Mouse (Mus musculus) neural tube, embryonic 11.5 days (tissue): ENCODE data around the gene Sdc3. TPM values are rescaled to one million over a fixed set of nuclear protein-coding genes. Genes with fewer than 3 reads are reported as not detected.

Experiments used
- ATAC-seq: fragments of 200-750 bp; cut with Nextera tagmentation; 2 replicates; pipeline ENCODE4 v1.8.0; 2017; ENCODE audit warnings: moderate number of reproducible peaks, mild to moderate bottlenecking, moderate TSS enrichment, moderate library complexity; ENCODE audit not compliant: insufficient read depth, low FRiP score, low TSS enrichment
- DNase-seq: peaks from one replicate; pipeline ENCODE4 v3.0.0-alpha.2; 2015; ENCODE audit warnings: low spot score
- H3K27ac ChIP-seq: fragments of 300-500 bp; sonication (generic); 2 replicates; pipeline ENCODE4 v1.5.1; 2014; ENCODE audit warnings: low read depth, mild to moderate bottlenecking, low read length
- H3K27me3 ChIP-seq: fragments of 300-500 bp; sonication (generic); 2 replicates; pipeline ENCODE4 v1.6.1; 2014; ENCODE audit warnings: mild to moderate bottlenecking, low read length, mixed read lengths; ENCODE audit not compliant: control insufficient read depth, insufficient read depth
- H3K36me3 ChIP-seq: fragments of 300-500 bp; sonication (generic); 2 replicates; pipeline ENCODE4 v1.6.1; 2014; ENCODE audit warnings: mild to moderate bottlenecking, low read length, moderate library complexity, mixed read lengths; ENCODE audit not compliant: control insufficient read depth, insufficient read depth
- H3K4me1 ChIP-seq: fragments of 300-500 bp; sonication (generic); 2 replicates; pipeline ENCODE4 v1.6.1; 2014; ENCODE audit warnings: low read length, mixed read lengths; ENCODE audit not compliant: control insufficient read depth, insufficient read depth
- H3K4me2 ChIP-seq: fragments of 300-500 bp; sonication (generic); 2 replicates; pipeline ENCODE4 v1.6.1; 2014; ENCODE audit warnings: low read depth, mild to moderate bottlenecking, moderate library complexity
- H3K4me3 ChIP-seq: fragments of 300-500 bp; sonication (generic); 2 replicates; pipeline ENCODE4 v1.5.1; 2014; ENCODE audit warnings: low read depth, low read length
- H3K9ac ChIP-seq: fragments of 300-500 bp; sonication (generic); 2 replicates; pipeline ENCODE4 v1.6.1; 2014; ENCODE audit warnings: mild to moderate bottlenecking, low read length
- H3K9me3 ChIP-seq: fragments of 300-500 bp; sonication (generic); 2 replicates; pipeline ENCODE4 v1.6.1; 2016; ENCODE audit warnings: low read length; ENCODE audit not compliant: control insufficient read depth
- WGBS: fragments of 180-500 bp; shearing (Covaris S2); extraction: QIAGEN DNeasy Blood & Tissue Kit; methylation state at CpG from one replicate; pipeline ENCODE4 v1.1.7; 2014; 5-methylcytosine and 5-hydroxymethylcytosine counted together
- polyA plus RNA-seq: library from polyadenylated mRNA; unstranded; fragments of >200 nt; fragmentation: Nextera tagmentation; extraction: Ambion mirVana; gene quantifications from 2 replicates; pipeline ENCODE4 v1.2.1, GENCODE M21; 2014

Sdc3 gene
- polyA plus RNA-seq, 1 experiment from 2014 or later: 23.2 TPM

- Histone ChIP-seq H3K27ac (no peak overlapping the region), H3K4me3 (no peak overlapping the region), H3K9ac (no peak overlapping the region), H3K27me3 (no peaks in the 10 kb centered on the region), H3K4me1 (no peaks in the 10 kb centered on the region), H3K36me3 (peaks cover 9% of the 10 kb centered on the region), H3K9me3 (no peaks in the 10 kb centered on the region), H3K4me2 (no peak overlapping the region)
- WGBS: 81% methylated on average over 2 of the region's 2 CpGs
- ATAC-seq: no peak
- DNase-seq: no peak
These were observed 9.8 kb upstream of the Sdc3 start for GRCm38 (mm10) chr4:130782492-130782891.

- no peaks in the 10 kb centered on the region for H3K27me3 ChIP-seq
- DNase-seq: peak; percentile 60
- H3K4me2 ChIP-seq: no peak overlapping the region
- H3K36me3 ChIP-seq: peaks cover under 1% of the 10 kb centered on the region
- no peaks in the 10 kb centered on the region for H3K4me1 ChIP-seq
- ATAC-seq: no peak
- 37% methylated on average over 4 of the region's 4 CpGs for WGBS
- no peak overlapping the region for H3K4me3 ChIP-seq
- no peak overlapping the region for H3K9ac ChIP-seq
- H3K9me3 ChIP-seq: no peaks in the 10 kb centered on the region
- H3K27ac ChIP-seq: no peak overlapping the region
These were observed 7.6 kb upstream of the Sdc3 start for GRCm38 (mm10) chr4:130784755-130785154.

- ATAC-seq (no peak), DNase-seq (no peak)
- Histone ChIP-seq H3K9ac (no peak overlapping the region), H3K4me1 (peaks cover 5% of the 10 kb centered on the region; the same call in 1 of the 2 replicates), H3K27me3 (0 out of 2 replicates have a peak, but pooled peaks cover 5% of the 10 kb centered on the region), H3K36me3 (no peaks in the 10 kb centered on the region), H3K27ac (no peak overlapping the region), H3K4me2 (no peak overlapping the region), H3K4me3 (no peak overlapping the region), H3K9me3 (no peaks in the 10 kb centered on the region)
- 83% methylated on average over 5 of the region's 5 CpGs for WGBS
These were observed 4.8 kb upstream of the Sdc3 start for GRCm38 (mm10) chr4:130787530-130787929.

GRCm38 (mm10) chr4:130790180-130790579 is 2.2 kb upstream of the Sdc3 start:
- 0 out of 2 replicates have a peak, but pooled peaks cover 5% of the 10 kb centered on the region for H3K27me3 ChIP-seq
- H3K4me2 ChIP-seq: no peak overlapping the region
- 16% methylated on average over 6 of the region's 6 CpGs for WGBS
- ATAC-seq: no peak
- no peak overlapping the region for H3K9ac ChIP-seq
- H3K9me3 ChIP-seq: no peaks in the 10 kb centered on the region
- peaks cover 12% of the 10 kb centered on the region for H3K4me1 ChIP-seq
- peak; percentile 86 for DNase-seq
- no peaks in the 10 kb centered on the region for H3K36me3 ChIP-seq
- H3K4me3 ChIP-seq: no peak overlapping the region
- no peak overlapping the region for H3K27ac ChIP-seq

GRCm38 (mm10) chr4:130791811-130792375 is 444 bp upstream of the Sdc3 start:
- WGBS: 7% methylated on average over 19 of the region's 19 CpGs

GRCm38 (mm10) chr4:130793180-130793501 is 804 bp downstream of the Sdc3 start:
- 0 out of 2 replicates have a peak, but pooled peaks cover 5% of the 10 kb centered on the region for H3K27me3 ChIP-seq
- H3K36me3 ChIP-seq: no peaks in the 10 kb centered on the region
- H3K27ac ChIP-seq: no peak overlapping the region

More at GRCm38 (mm10) chr4:130791811-130792375, 444 bp upstream of the Sdc3 start:
- Histone ChIP-seq H3K9me3 (no peaks in the 10 kb centered on the region), H3K27ac (0 out of 2 replicates have a peak overlapping the region, but pooled peaks have one; percentile 60), H3K36me3 (no peaks in the 10 kb centered on the region), H3K4me3 (peak overlapping the region; percentile 83), H3K9ac (peak overlapping the region; percentile 96), H3K4me1 (peaks cover 12% of the 10 kb centered on the region), H3K27me3 (0 out of 2 replicates have a peak, but pooled peaks cover 5% of the 10 kb centered on the region), H3K4me2 (peak overlapping the region; percentile 98)
- peak; percentile 49 for DNase-seq
- ATAC-seq: no peak

GRCm38 (mm10) chr4:130794771-130795170 is 2.4 kb downstream of the Sdc3 start:
- no peak overlapping the region for H3K4me3 ChIP-seq
- H3K4me2 ChIP-seq: no peak overlapping the region
- no peak overlapping the region for H3K27ac ChIP-seq
- 47% methylated on average over 4 of the region's 4 CpGs for WGBS
- DNase-seq: no peak
- peaks cover 23% of the 10 kb centered on the region for H3K4me1 ChIP-seq
- no peak overlapping the region for H3K9ac ChIP-seq
- no peaks in the 10 kb centered on the region for H3K9me3 ChIP-seq
- H3K27me3 ChIP-seq: 0 out of 2 replicates have a peak, but pooled peaks cover 5% of the 10 kb centered on the region
- ATAC-seq: no peak
- no peaks in the 10 kb centered on the region for H3K36me3 ChIP-seq

More at GRCm38 (mm10) chr4:130793180-130793501, 804 bp downstream of the Sdc3 start:
- 54% methylated on average over 7 of the region's 7 CpGs for WGBS
- peaks cover 14% of the 10 kb centered on the region for H3K4me1 ChIP-seq
- DNase-seq: no peak
- peak; percentile 36; the same call in 1 of the 2 replicates for ATAC-seq
- H3K4me3 ChIP-seq: peak overlapping the region; percentile 83
- no peaks in the 10 kb centered on the region for H3K9me3 ChIP-seq
- peak overlapping the region; percentile 96 for H3K9ac ChIP-seq
- peak overlapping the region; percentile 98 for H3K4me2 ChIP-seq

GRCm38 (mm10) chr4:130795970-130796369 is 3.6 kb downstream of the Sdc3 start:
- Histone ChIP-seq H3K4me1 (peaks cover 23% of the 10 kb centered on the region), H3K4me3 (no peak overlapping the region), H3K27me3 (0 out of 2 replicates have a peak, but pooled peaks cover 5% of the 10 kb centered on the region), H3K36me3 (no peaks in the 10 kb centered on the region), H3K9me3 (no peaks in the 10 kb centered on the region), H3K9ac (no peak overlapping the region), H3K4me2 (no peak overlapping the region), H3K27ac (no peak overlapping the region)
- DNase-seq (no peak), ATAC-seq (no peak)
- WGBS: 87% methylated on average over 6 of the region's 6 CpGs
